Mouse (Mus musculus) embryonic facial prominence, embryonic 12.5 days (tissue): Measurements from ENCODE around the gene Usp48. TPM values are rescaled to one million over a fixed set of nuclear protein-coding genes. Genes with fewer than 3 reads are reported as not detected.

Experiments
- ATAC-seq: fragments of 200-750 bp; cut with Nextera tagmentation; 2 replicates; pipeline ENCODE4 v1.8.0; 2017; ENCODE audit not compliant: insufficient number of reproducible peaks, insufficient read depth, low FRiP score, low TSS enrichment
- H3K27ac ChIP-seq: fragments of 300-500 bp; sonication (generic); 2 replicates; pipeline ENCODE4 v1.5.1; 2016; ENCODE audit warnings: mild to moderate bottlenecking
- H3K27me3 ChIP-seq: fragments of 300-500 bp; sonication (generic); 2 replicates; pipeline ENCODE4 v1.6.1; 2016; ENCODE audit warnings: mild to moderate bottlenecking, moderate library complexity
- H3K36me3 ChIP-seq: fragments of 300-500 bp; sonication (generic); 2 replicates; pipeline ENCODE4 v1.6.1; 2016; ENCODE audit warnings: mild to moderate bottlenecking
- H3K4me1 ChIP-seq: fragments of 300-500 bp; sonication (generic); 2 replicates; pipeline ENCODE4 v1.6.1; 2016
- H3K4me2 ChIP-seq: fragments of 300-500 bp; sonication (generic); replicated peaks from 2 replicates; pipeline ENCODE4 v1.6.1; 2016; ENCODE audit warnings: mild to moderate bottlenecking, moderate library complexity
- H3K4me3 ChIP-seq: fragments of 300-500 bp; sonication (generic); 2 replicates; pipeline ENCODE4 v1.5.1; 2016; ENCODE audit warnings: mild to moderate bottlenecking
- H3K9ac ChIP-seq: fragments of 300-500 bp; sonication (generic); 2 replicates; pipeline ENCODE4 v1.6.1; 2016; ENCODE audit warnings: mild to moderate bottlenecking, moderate library complexity
- H3K9me3 ChIP-seq: fragments of 300-500 bp; sonication (generic); 2 replicates; pipeline ENCODE4 v1.6.1; 2016; ENCODE audit warnings: mild to moderate bottlenecking, moderate library complexity
- WGBS: fragments of 180-500 bp; shearing (Covaris S2); methylation state at CpG from one replicate; pipeline ENCODE4 v1.1.7; 2016; 5-methylcytosine and 5-hydroxymethylcytosine counted together
- polyA plus RNA-seq: library from polyadenylated mRNA; unstranded; fragments of >200 nt; fragmentation: Nextera tagmentation; extraction: Ambion mirVana; gene quantifications from 2 replicates; pipeline ENCODE4 v1.2.1, GENCODE M21; 2016

Gene Usp48
- polyA plus RNA-seq, 1 experiment from 2014 or later: 90.5 TPM

DNA sequence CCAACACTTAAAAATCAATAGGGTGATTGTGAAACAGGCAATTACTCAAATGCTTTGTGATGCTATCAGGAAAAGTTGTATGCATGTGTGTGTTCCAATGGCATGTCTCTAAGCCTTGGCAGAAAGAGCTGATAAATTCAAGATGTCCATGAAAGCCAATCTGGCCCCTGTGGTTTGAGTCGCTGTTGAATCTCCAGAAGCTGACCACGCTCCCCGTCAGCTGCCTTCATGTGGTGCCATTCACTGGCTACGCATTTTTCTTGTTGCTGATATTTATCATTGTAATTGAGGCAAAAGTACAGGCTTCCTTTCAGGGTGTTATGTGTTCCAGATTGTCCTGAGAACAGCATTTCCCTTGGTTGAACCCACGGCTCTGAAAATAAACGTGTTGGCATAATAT is 54.1 kb downstream of the Usp48 start:
- peaks cover 87% of the 10 kb centered on the region for H3K36me3 ChIP-seq
- H3K27me3 ChIP-seq: no peaks in the 10 kb centered on the region
- 46% methylated on average over 6 of the region's 6 CpGs for WGBS
- no peak overlapping the region for H3K9ac ChIP-seq
- 0 out of 2 replicates have a peak overlapping the region, but pooled peaks have one; percentile 25 for H3K27ac ChIP-seq
- ATAC-seq: no peak
- H3K4me3 ChIP-seq: no peak overlapping the region
- H3K4me1 ChIP-seq: no peaks in the 10 kb centered on the region; the same call in 1 of the 2 replicates
- H3K4me2 ChIP-seq: no peak overlapping the region
- H3K9me3 ChIP-seq: no peaks in the 10 kb centered on the region

GRCm38 (mm10) chr4:137648230-137648629 is 54.7 kb downstream of the Usp48 start:
- H3K27me3 ChIP-seq: no peaks in the 10 kb centered on the region
- no peaks in the 10 kb centered on the region for H3K9me3 ChIP-seq
- H3K36me3 ChIP-seq: peaks cover 88% of the 10 kb centered on the region
- no peak overlapping the region for H3K4me2 ChIP-seq
- WGBS: 73% methylated on average over 9 of the region's 9 CpGs
- no peak overlapping the region for H3K27ac ChIP-seq
- no peak overlapping the region for H3K9ac ChIP-seq
- no peak overlapping the region for H3K4me3 ChIP-seq
- no peaks in the 10 kb centered on the region; the same call in 1 of the 2 replicates for H3K4me1 ChIP-seq
- no peak for ATAC-seq

GRCm38 (mm10) chr4:137650912-137651311 is 57.4 kb downstream of the Usp48 start:
- H3K36me3 ChIP-seq: peaks cover 93% of the 10 kb centered on the region

GRCm38 (mm10) chr4:137652835-137653346 is 59.3 kb downstream of the Usp48 start:
- H3K4me1 ChIP-seq: no peaks in the 10 kb centered on the region; the same call in 1 of the 2 replicates
- H3K9me3 ChIP-seq: no peaks in the 10 kb centered on the region
- no peak overlapping the region for H3K4me3 ChIP-seq
- ATAC-seq: no peak
- 93% methylated on average over 5 of the region's 5 CpGs for WGBS
- H3K27me3 ChIP-seq: no peaks in the 10 kb centered on the region
- H3K27ac ChIP-seq: no peak overlapping the region
- peaks cover 96% of the 10 kb centered on the region for H3K36me3 ChIP-seq
- H3K9ac ChIP-seq: no peak overlapping the region
- no peak overlapping the region for H3K4me2 ChIP-seq

More at GRCm38 (mm10) chr4:137650912-137651311, 57.4 kb downstream of the Usp48 start:
- Histone ChIP-seq H3K27ac (no peak overlapping the region), H3K9ac (no peak overlapping the region), H3K4me3 (no peak overlapping the region), H3K4me1 (no peaks in the 10 kb centered on the region; the same call in 1 of the 2 replicates), H3K27me3 (no peaks in the 10 kb centered on the region), H3K4me2 (no peak overlapping the region), H3K9me3 (no peaks in the 10 kb centered on the region)
- whole genome bisulfite sequencing: 82% methylated on average over 5 of the region's 5 CpGs
- no peak for ATAC-seq

DNA sequence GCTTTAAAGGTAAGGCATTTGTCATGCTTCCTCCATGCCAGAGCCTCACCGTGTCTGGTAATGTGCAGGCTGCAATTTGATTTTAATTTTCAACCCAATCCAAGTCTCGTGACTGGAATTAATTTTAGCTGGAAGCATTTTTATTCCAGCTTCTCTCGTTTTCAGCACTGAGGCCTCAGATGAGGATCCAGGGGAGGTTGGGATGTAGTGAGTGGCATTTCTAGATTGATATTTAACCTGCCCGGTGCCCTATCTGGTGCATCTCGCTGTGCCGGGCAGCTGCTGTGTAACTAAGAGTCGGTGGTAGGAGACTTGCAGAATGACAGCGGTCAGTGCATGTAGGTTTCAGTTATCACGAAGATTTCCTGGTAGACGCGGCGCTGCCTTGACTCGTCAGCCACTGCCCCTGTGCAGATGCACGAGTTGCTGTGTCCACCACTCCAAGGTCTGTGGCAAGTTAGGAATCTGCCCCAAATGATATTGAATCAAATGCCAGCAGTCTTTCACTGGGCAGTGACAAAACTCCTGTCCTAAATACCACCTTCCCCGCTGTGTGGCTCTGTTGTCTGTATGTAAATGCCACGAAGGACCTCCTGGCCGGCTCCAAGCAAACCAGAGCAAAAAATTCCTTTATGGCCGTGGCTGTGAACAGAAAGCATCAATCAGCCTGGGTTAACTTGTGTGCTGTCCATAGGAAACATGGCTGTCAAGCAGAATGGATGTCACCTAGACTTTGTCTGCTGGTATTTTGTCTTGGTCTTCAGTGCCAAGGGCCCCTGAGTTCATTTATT is 61.9 kb downstream of the Usp48 start:
- WGBS: 87% methylated on average over 18 of the region's 18 CpGs
- Histone ChIP-seq H3K9me3 (no peaks in the 10 kb centered on the region), H3K36me3 (peaks cover 76% of the 10 kb centered on the region), H3K4me1 (0 out of 2 replicates have a peak, but pooled peaks cover 3% of the 10 kb centered on the region), H3K4me2 (no peak overlapping the region), H3K9ac (no peak overlapping the region), H3K4me3 (no peak overlapping the region), H3K27ac (peak overlapping the region; percentile 17; the same call in 1 of the 2 replicates), H3K27me3 (no peaks in the 10 kb centered on the region)
- no peak for ATAC-seq

DNA sequence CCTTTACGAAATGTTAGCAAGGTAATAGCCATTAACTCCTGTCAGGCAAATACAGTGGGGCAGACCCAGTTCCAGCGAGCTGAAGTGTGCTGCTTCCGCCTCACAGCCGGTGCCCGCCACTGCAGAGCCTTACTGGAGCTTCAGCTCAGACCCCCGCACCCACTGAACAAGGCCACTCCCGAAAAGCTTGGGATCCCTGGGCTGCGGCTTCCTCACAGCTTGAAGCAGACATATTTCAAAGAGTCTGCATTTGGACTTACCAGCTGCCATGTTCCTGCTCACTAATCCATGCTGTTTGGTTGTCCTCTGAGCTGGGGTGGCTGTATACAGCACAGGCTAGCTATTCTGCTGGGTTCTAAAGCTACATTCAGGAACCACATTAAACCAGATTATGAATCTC is 64.1 kb downstream of the Usp48 start:
- Histone ChIP-seq H3K9ac (no peak overlapping the region), H3K27me3 (no peaks in the 10 kb centered on the region), H3K27ac (no peak overlapping the region), H3K4me2 (no peak overlapping the region), H3K4me1 (0 out of 2 replicates have a peak, but pooled peaks cover 3% of the 10 kb centered on the region), H3K9me3 (no peaks in the 10 kb centered on the region), H3K36me3 (peaks cover 54% of the 10 kb centered on the region), H3K4me3 (no peak overlapping the region)
- 87% methylated on average over 8 of the region's 8 CpGs for WGBS
- no peak for ATAC-seq

- H3K9ac ChIP-seq: no peak overlapping the region
- no peak overlapping the region for H3K4me2 ChIP-seq
- H3K27ac ChIP-seq: no peak overlapping the region
- peaks cover 14% of the 10 kb centered on the region for H3K27me3 ChIP-seq
- H3K9me3 ChIP-seq: no peaks in the 10 kb centered on the region
- no peak for ATAC-seq
- H3K36me3 ChIP-seq: peaks cover 36% of the 10 kb centered on the region
- peaks cover 10% of the 10 kb centered on the region; the same call in 1 of the 2 replicates for H3K4me1 ChIP-seq
- 83% methylated on average over 4 of the region's 4 CpGs for WGBS
- no peak overlapping the region for H3K4me3 ChIP-seq
These were observed 66.0 kb downstream of the Usp48 start for GRCm38 (mm10) chr4:137659541-137659940.

GRCm38 (mm10) chr4:137660364-137661077 is 67.0 kb downstream of the Usp48 start:
- no peak overlapping the region for H3K4me2 ChIP-seq
- peaks cover 26% of the 10 kb centered on the region for H3K36me3 ChIP-seq
- H3K9ac ChIP-seq: no peak overlapping the region
- ATAC-seq: no peak
- H3K9me3 ChIP-seq: no peaks in the 10 kb centered on the region
- 59% methylated on average over 10 of the region's 10 CpGs for WGBS
- H3K4me3 ChIP-seq: no peak overlapping the region
- H3K4me1 ChIP-seq: peaks cover 17% of the 10 kb centered on the region; the same call in 1 of the 2 replicates
- no peak overlapping the region for H3K27ac ChIP-seq
- H3K27me3 ChIP-seq: peaks cover 24% of the 10 kb centered on the region

DNA sequence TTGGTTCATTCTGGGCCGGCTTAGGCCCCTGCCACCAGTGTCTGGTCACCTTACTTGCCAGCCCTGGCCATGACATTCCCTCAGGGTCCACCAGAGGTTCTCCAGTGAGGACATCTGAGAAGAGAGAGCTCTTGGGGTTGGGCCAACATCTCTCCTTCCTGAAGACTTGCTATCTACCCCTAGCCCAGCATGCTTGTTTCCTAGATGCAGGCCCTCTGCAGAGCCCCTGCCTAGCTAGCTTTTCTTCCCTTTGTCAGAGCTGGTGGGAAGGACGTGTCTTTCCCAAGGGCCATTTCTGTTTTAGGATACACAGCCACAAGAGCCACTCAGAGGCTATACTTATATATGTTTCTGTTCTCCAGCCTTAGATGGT is 67.5 kb downstream of the Usp48 start:
- Histone ChIP-seq H3K27ac (no peak overlapping the region), H3K4me1 (peaks cover 17% of the 10 kb centered on the region; the same call in 1 of the 2 replicates), H3K36me3 (peaks cover 21% of the 10 kb centered on the region), H3K27me3 (peaks cover 29% of the 10 kb centered on the region), H3K4me3 (no peak overlapping the region), H3K9me3 (no peaks in the 10 kb centered on the region), H3K9ac (no peak overlapping the region), H3K4me2 (no peak overlapping the region)
- 71% methylated on average over 2 of the region's 2 CpGs for WGBS
- ATAC-seq: no peak

DNA sequence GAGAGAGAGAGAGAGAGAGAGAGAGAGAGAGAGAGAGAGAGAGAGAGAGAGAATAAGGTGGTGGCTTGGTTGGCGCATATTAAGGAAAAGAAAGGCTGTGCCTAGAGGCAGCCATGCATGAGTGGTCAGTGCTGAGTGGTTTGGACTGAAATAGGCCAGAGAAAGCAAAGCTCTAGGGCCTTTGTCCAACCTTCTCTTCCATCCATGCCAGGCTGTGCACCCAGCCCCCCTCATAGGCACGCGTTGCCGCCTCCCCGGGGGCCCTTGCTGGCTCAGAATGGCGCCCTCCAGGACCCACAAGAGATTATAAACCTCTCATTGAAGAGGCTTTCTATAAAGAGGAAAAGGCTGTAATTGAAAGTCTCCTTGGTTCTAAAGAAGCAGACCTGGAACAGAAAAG is 68.0 kb downstream of the Usp48 start:
- Histone ChIP-seq H3K4me2 (no peak overlapping the region), H3K27ac (no peak overlapping the region), H3K27me3 (peaks cover 34% of the 10 kb centered on the region), H3K4me3 (no peak overlapping the region), H3K36me3 (peaks cover 16% of the 10 kb centered on the region), H3K9me3 (no peaks in the 10 kb centered on the region), H3K9ac (no peak overlapping the region), H3K4me1 (peaks cover 17% of the 10 kb centered on the region; the same call in 1 of the 2 replicates)
- WGBS: 82% methylated on average over 6 of the region's 6 CpGs
- no peak for ATAC-seq

DNA sequence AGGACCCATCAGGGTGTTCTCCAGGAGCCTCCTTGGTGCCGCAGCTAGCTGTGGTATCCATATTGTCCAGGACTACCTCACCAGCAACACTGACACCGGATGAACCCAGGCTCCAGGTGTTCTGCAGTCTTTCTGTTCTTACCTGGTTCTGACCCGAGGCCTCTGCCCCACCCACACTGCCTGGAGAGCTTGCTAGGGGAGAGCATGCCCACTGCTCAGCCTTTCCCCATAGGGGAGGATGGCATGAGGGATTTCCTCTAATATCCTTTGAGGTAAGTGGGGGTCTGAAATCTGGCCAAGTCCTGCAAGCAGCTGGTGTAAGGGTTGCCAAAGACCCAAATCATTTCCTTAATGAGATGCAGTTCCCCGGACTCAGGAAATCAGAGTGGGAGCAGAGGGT is 69.9 kb downstream of the Usp48 start:
- H3K4me1 ChIP-seq: peaks cover 17% of the 10 kb centered on the region; the same call in 1 of the 2 replicates
- H3K4me3 ChIP-seq: no peak overlapping the region
- H3K4me2 ChIP-seq: no peak overlapping the region
- no peak overlapping the region for H3K9ac ChIP-seq
- H3K9me3 ChIP-seq: no peaks in the 10 kb centered on the region
- H3K36me3 ChIP-seq: no peaks in the 10 kb centered on the region
- H3K27ac ChIP-seq: no peak overlapping the region
- no peak for ATAC-seq
- WGBS: 84% methylated on average over 4 of the region's 4 CpGs
- peaks cover 43% of the 10 kb centered on the region for H3K27me3 ChIP-seq
